Mouse (Mus musculus) cortical plate, adult 2 months (tissue): ENCODE data around the gene Slc1a4.

Experiments
- CTCF ChIP-seq: fragments of 200-500 bp; IDR thresholded peaks from 2 replicates; pipeline ENCODE4 v1.5.1; 2011; ENCODE audit warnings: mild to moderate bottlenecking, control low read depth, low read length; ENCODE audit not compliant: insufficient read depth; ENCODE audit errors: extremely low read depth
- POLR2A ChIP-seq: fragments of 200-500 bp; IDR thresholded peaks from 2 replicates; pipeline ENCODE4 v1.6.1; 2011; ENCODE audit warnings: mild to moderate bottlenecking, low read length, control low read depth; ENCODE audit not compliant: insufficient read depth; ENCODE audit errors: extremely low read depth

GRCm38 (mm10) chr11:20357684-20358447 lies 25.4 kb upstream of the Slc1a4 start:
- TF ChIP-seq CTCF (no peak), POLR2A (no peak)
